Mouse (Mus musculus): ENCODE measurements around the gene Gm49358.

GRCm38 (mm10) chr10:86777614-86778319 lies 14.0 kb downstream of the Gm49358 start:
- no peak for TF ChIP-seq EP300 (IDR thresholded peaks at IDR 0.05; ENCODE audit: low read depth)
- no peak for TF ChIP-seq CTCF (IDR thresholded peaks at IDR 0.05; ENCODE audit: low read depth)

All from liver, postnatal 0 days (tissue).